In the genomic region with DNA sequence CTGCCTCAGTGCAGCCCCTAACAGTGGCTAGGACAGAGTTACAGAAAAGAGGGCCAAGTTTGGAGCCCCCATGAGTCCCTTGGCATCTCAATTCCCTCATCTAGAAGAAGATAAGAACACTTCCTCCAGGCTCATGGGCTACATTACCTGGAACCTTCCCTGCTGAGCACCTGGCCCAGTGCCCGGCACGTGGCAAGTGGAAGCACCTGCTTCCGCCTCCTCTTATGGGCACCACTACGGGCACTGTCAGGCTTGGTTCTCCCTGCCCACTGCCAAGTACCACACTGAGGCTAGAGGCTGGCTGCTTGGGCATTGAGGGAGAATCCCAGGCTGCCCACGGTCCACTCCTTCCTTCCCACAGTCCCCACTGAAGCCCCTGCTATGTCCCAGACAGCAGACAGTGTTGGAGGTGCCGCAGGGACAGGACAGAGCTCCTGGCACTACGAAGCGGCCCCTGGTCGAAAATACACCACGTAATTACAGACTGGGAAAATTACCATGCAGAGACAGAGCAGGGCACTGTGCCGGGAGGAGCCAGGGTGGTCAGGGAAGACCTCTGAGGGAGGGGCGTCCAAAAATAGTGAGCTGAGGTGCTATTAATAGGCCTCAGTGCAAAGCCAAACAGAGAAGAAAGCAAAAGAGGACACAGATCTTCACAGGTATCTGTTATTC, we compare ENCODE assay signal across 8 mouse cellular contexts.
DNase-seq lines count a peak whose midpoint lies in the region; ATAC-seq lines count a peak whose summit lies in the region.

No protein-coding gene starts in this region.

- 75% methylated on average over 12 of the region's 12 CpGs for WGBS in embryonic facial prominence, embryonic 12.5 days
- 81% methylated on average over 12 of the region's 12 CpGs for WGBS in embryonic facial prominence, embryonic 10.5 days
- WGBS in midbrain, embryonic 10.5 days: 86% methylated on average over 12 of the region's 12 CpGs
- 80% methylated on average over 12 of the region's 12 CpGs for WGBS in midbrain, embryonic 16.5 days
- 77% methylated on average over 12 of the region's 12 CpGs for WGBS in intestine, embryonic 16.5 days
- 76% methylated on average over 12 of the region's 12 CpGs for WGBS in stomach, embryonic 16.5 days

- H3K9me3 ChIP-seq in embryonic facial prominence, embryonic 12.5 days: no peaks in the 10 kb centered on the region
- 0 out of 2 replicates have a peak, but pooled peaks cover 8% of the 10 kb centered on the region for H3K9me3 ChIP-seq in embryonic facial prominence, embryonic 10.5 days
- H3K9me3 ChIP-seq in midbrain, embryonic 10.5 days (replicated peaks): no peaks in the 10 kb centered on the region
- peaks cover 3% of the 10 kb centered on the region for H3K9me3 ChIP-seq in midbrain, embryonic 16.5 days (replicated peaks; ENCODE audit: control insufficient read depth, low read length, poor library complexity, severe bottlenecking)
- H3K9me3 ChIP-seq in intestine, embryonic 16.5 days (ENCODE audit: control insufficient read depth, low read length): no peaks in the 10 kb centered on the region
- H3K9me3 ChIP-seq in stomach, embryonic 16.5 days (replicated peaks; ENCODE audit: control insufficient read depth, low read length): no peaks in the 10 kb centered on the region

- no peak for DNase-seq in embryonic facial prominence, embryonic 10.5 days (ENCODE audit: low spot score)
- DNase-seq in midbrain, embryonic 10.5 days (ENCODE audit: low spot score): no peak
- DNase-seq in right cerebral cortex, postnatal 14 days: no peak

- H3K36me3 ChIP-seq in embryonic facial prominence, embryonic 12.5 days: no peaks in the 10 kb centered on the region
- no peaks in the 10 kb centered on the region for H3K36me3 ChIP-seq in embryonic facial prominence, embryonic 10.5 days (replicated peaks)
- no peaks in the 10 kb centered on the region for H3K36me3 ChIP-seq in midbrain, embryonic 10.5 days
- H3K36me3 ChIP-seq in midbrain, embryonic 16.5 days (ENCODE audit: control insufficient read depth, insufficient read depth, low read length): no peaks in the 10 kb centered on the region
- no peaks in the 10 kb centered on the region for H3K36me3 ChIP-seq in intestine, embryonic 16.5 days (ENCODE audit: control insufficient read depth, insufficient read depth, low read length)
- H3K36me3 ChIP-seq in stomach, embryonic 16.5 days (ENCODE audit: control insufficient read depth, insufficient read depth, low read length): no peaks in the 10 kb centered on the region

- H3K27ac ChIP-seq in embryonic facial prominence, embryonic 12.5 days: peak overlapping the region; percentile 77; the same call in 1 of the 2 replicates
- H3K27ac ChIP-seq in embryonic facial prominence, embryonic 10.5 days (replicated peaks): no peak overlapping the region; the same call in 1 of the 2 replicates
- peak overlapping the region; percentile 68; the same call in 1 of the 2 replicates for H3K27ac ChIP-seq in midbrain, embryonic 10.5 days (replicated peaks)
- no peak overlapping the region for H3K27ac ChIP-seq in midbrain, embryonic 16.5 days (ENCODE audit: low read length)
- H3K27ac ChIP-seq in intestine, embryonic 16.5 days (ENCODE audit: low read length): peak overlapping the region; percentile 55; the same call in 1 of the 2 replicates
- H3K27ac ChIP-seq in stomach, embryonic 16.5 days (ENCODE audit: low read length): peak overlapping the region; percentile 92

- no peak for ATAC-seq in embryonic facial prominence, embryonic 12.5 days (ENCODE audit: insufficient number of reproducible peaks, insufficient read depth, low FRiP score, low TSS enrichment)
- ATAC-seq in midbrain, embryonic 16.5 days: no peak
- no peak for ATAC-seq in intestine, embryonic 16.5 days
- no peak for ATAC-seq in stomach, embryonic 16.5 days (ENCODE audit: insufficient read depth, low FRiP score)
- ATAC-seq in erythroid progenitor cell, adult 5-6 weeks (replicated peaks; ENCODE audit: low FRiP score, poor library complexity, severe bottlenecking): no peak

- no peak overlapping the region for H3K4me2 ChIP-seq in embryonic facial prominence, embryonic 12.5 days (replicated peaks)
- H3K4me2 ChIP-seq in midbrain, embryonic 16.5 days (ENCODE audit: low read length): no peak overlapping the region
- no peak overlapping the region for H3K4me2 ChIP-seq in intestine, embryonic 16.5 days (ENCODE audit: low read depth, low read length)
- H3K4me2 ChIP-seq in stomach, embryonic 16.5 days (ENCODE audit: low read depth, low read length): no peak overlapping the region

- H3K4me3 ChIP-seq in embryonic facial prominence, embryonic 12.5 days: no peak overlapping the region
- no peak overlapping the region for H3K4me3 ChIP-seq in embryonic facial prominence, embryonic 10.5 days
- no peak overlapping the region for H3K4me3 ChIP-seq in midbrain, embryonic 10.5 days
- H3K4me3 ChIP-seq in midbrain, embryonic 16.5 days (ENCODE audit: low read depth, low read length): no peak overlapping the region
- H3K4me3 ChIP-seq in intestine, embryonic 16.5 days (ENCODE audit: low read length): no peak overlapping the region
- H3K4me3 ChIP-seq in stomach, embryonic 16.5 days (replicated peaks; ENCODE audit: low read length): no peak overlapping the region

- H3K4me1 ChIP-seq in embryonic facial prominence, embryonic 12.5 days: peaks cover 28% of the 10 kb centered on the region
- peaks cover 39% of the 10 kb centered on the region for H3K4me1 ChIP-seq in embryonic facial prominence, embryonic 10.5 days
- H3K4me1 ChIP-seq in midbrain, embryonic 10.5 days: peaks cover 43% of the 10 kb centered on the region
- H3K4me1 ChIP-seq in midbrain, embryonic 16.5 days (ENCODE audit: control insufficient read depth, insufficient read depth, low read length): peaks cover 16% of the 10 kb centered on the region
- H3K4me1 ChIP-seq in intestine, embryonic 16.5 days (ENCODE audit: control insufficient read depth, insufficient read depth, low read length): peaks cover 30% of the 10 kb centered on the region
- peaks cover 31% of the 10 kb centered on the region for H3K4me1 ChIP-seq in stomach, embryonic 16.5 days (ENCODE audit: control insufficient read depth, insufficient read depth, low read length)

- 0 out of 2 replicates have a peak, but pooled peaks cover 3% of the 10 kb centered on the region for H3K27me3 ChIP-seq in embryonic facial prominence, embryonic 12.5 days
- H3K27me3 ChIP-seq in embryonic facial prominence, embryonic 10.5 days (replicated peaks; ENCODE audit: low read depth, poor library complexity, severe bottlenecking): peaks cover 29% of the 10 kb centered on the region
- H3K27me3 ChIP-seq in midbrain, embryonic 10.5 days (ENCODE audit: low read depth, poor library complexity, severe bottlenecking): peaks cover 7% of the 10 kb centered on the region; the same call in 1 of the 2 replicates
- no peaks in the 10 kb centered on the region for H3K27me3 ChIP-seq in midbrain, embryonic 16.5 days (ENCODE audit: control insufficient read depth, insufficient read depth, low read depth, low read length)
- H3K27me3 ChIP-seq in intestine, embryonic 16.5 days (replicated peaks; ENCODE audit: control insufficient read depth, insufficient read depth, low read length): no peaks in the 10 kb centered on the region
- H3K27me3 ChIP-seq in stomach, embryonic 16.5 days (ENCODE audit: control insufficient read depth, insufficient read depth, low read length): no peaks in the 10 kb centered on the region

- no peak overlapping the region for H3K9ac ChIP-seq in embryonic facial prominence, embryonic 12.5 days
- H3K9ac ChIP-seq in midbrain, embryonic 16.5 days (ENCODE audit: low read depth, low read length): no peak overlapping the region
- no peak overlapping the region for H3K9ac ChIP-seq in intestine, embryonic 16.5 days (ENCODE audit: low read depth, low read length)
- peak overlapping the region; percentile 50; the same call in 1 of the 2 replicates for H3K9ac ChIP-seq in stomach, embryonic 16.5 days (ENCODE audit: low read length)

Comparison
In these comparisons a context has a peak if more than half of its experiments do, and no peak if none do; other contexts are left out.
1. H3K27ac ChIP-seq: peak in embryonic facial prominence, embryonic 12.5 days (single experiment), midbrain, embryonic 10.5 days (single experiment), intestine, embryonic 16.5 days (single experiment) and stomach, embryonic 16.5 days (single experiment); none in embryonic facial prominence, embryonic 10.5 days (single experiment) and midbrain, embryonic 16.5 days (single experiment).